Mouse (Mus musculus) adrenal gland, postnatal 14 days (tissue): ENCODE data around the gene Kctd20. TPM values are rescaled to one million over a fixed set of nuclear protein-coding genes. Genes with fewer than 3 reads are reported as not detected.
A peak's percentile ranks its signal among the peaks of the same experiment; 100 is the strongest.
"Not testable (repeated sequence)": the region's sequence is repeated elsewhere in the genome, so short reads cannot be mapped to it uniquely, and the experiment has no call there.

Source experiments
- DNase-seq: peaks from one replicate; pipeline ENCODE4 v3.0.0; 2021; ENCODE audit warnings: mixed read lengths
- total RNA-seq: library from RNA; stranded (reverse); gene quantifications from 2 replicates; pipeline ENCODE4 v1.2.3, GENCODE M21; 2021

Kctd20 gene
- total RNA-seq, 1 experiment from 2014 or later = 71.6 TPM

DNA sequence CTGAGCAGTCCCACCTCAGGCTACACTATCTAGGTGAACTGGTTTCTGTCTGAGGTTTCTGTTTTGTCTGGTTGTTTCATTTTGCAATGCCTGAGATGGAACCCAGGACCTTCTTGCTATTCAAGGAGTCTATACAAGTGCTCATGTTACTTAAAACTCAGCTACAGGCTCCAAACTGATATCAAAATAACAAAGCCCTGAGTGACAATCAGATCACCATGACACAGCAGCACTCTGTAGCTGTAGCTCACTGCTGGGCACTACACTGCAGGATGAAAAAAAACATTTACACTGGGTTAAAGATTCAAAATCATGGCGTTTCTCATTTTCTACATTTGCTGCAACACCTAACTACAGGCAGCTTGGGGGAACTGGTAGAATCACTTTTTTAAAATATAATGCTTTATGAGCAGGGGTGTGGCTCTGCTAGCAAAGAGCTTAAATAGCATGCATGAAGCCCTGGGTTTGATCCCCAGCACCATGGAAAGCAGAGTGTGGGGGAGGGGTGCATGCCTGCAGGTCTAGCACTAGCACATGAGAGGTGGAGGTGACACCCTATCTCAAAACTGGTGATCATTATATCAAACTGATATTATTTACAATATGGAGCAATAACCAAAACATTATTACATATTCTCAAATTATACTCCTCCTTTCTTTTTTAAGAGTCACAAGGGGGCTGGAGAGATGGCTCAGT is 33.1 kb downstream of the Kctd20 start:
- DNase-seq = no peak

DNA sequence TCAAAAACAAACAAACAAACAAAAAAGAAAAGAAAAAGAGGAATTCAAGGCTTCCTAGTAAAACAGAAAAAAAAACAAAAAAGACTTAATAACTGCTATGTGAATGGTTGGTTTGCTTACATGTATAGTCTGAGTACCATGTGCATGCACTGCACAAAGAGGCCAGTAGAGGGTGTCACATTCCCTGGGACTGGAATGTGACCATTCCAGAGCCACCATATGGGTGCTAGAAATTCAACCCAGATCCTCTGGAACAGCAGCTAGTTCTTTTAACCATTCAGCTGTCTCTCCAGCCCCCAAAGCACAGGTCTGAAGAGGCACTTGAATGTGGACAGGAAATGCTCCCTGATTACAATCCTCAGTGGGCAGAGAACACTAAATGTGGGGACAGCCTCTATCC is 35.1 kb downstream of the Kctd20 start:
- peak; percentile 46 for DNase-seq

DNA sequence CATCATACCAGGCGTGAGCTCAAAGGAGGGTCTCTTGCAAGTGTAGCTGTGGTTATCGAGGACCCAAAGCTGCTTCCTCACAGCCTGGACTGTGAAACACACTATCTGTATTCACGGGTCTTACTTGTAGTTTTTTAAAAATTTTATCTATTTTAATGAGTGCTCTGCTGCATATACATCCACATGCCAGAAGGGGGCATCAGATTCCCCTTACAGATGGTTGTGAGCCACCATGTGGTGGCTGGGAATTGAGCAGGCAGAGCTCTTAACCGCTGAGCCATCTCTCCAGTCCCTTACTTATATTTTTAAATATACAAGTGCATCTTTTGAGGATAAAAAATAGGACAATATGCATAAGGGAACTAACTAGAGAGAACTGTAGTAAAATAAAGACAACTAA is 36.0 kb downstream of the Kctd20 start:
- DNase-seq = peak; percentile 59

DNA sequence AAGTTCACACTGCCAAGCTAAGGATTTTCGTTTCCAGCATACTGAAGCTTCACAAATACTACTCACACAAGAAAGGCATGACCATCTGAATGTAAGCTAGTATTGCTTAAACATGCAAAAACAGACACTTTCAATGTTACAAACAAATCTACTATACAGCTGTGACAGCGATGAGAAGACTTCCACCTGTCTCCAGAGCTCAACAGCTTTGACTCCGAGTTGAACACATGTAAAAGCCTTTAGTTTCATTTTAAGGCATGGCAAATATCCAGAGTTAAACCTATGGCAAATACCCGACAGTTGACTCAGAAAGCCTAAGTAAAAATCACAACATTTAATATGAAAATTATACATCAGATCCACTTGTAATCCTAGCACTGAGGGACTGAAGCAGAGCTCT is 36.5 kb downstream of the Kctd20 start:
- no peak for DNase-seq

DNA sequence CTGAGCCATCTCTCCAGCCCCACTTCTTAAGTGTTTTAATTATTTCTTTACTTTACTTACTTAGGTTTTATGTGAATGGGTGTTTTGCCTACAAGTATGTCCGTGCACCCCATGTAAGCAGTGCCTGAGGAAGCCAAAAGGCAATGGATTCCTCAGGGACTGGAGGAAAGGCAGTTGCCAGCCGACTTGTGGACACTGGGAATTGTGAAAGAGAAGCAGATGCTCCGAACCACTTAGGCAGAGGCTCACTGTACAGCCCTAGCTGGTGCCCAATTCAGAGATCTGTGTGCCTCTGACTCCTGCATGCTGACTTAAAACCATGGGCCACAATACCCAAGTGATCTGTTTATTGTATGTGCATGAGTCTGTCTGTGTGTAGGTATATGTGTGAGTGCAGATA is 37.2 kb downstream of the Kctd20 start:
- DNase-seq = no peak

DNA sequence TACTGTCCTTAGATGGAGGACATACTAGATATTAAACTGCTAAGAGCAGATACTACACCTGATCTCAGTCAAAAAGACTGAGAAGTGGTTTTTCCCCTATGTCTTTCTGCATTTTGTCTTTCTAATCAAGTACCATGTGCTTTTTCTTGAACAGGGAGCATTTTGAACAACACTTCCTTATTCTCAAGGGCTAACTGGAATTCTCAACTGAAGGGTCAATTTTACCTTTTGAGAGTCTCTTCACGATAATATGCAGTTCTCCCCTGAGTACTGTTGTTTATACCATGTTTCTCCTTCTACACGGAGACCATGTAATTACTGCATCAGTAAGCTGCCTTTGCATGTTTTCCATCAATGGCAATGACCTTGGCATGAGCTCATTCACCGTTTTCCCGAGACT is 38.3 kb downstream of the Kctd20 start:
- no peak for DNase-seq

DNA sequence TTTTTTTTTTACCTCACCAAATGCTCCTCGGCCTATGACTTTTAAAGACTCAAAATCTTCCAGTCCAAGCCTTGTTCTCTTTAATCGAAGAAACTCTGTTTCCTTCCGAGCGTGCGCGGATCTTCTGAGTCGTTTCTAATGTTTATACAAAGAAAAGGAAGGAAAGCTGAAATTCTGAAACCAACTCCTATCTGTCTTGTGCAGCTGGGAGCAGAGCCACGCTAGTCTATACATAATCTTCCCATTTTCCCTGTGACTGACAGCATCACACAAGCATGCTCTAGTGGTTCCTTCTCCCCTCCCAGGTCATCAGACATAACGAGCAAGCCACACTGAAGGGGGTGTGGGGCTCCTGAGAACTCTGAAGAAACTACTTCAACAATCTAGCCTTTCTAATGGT is 39.5 kb downstream of the Kctd20 start:
- no peak for DNase-seq

DNA sequence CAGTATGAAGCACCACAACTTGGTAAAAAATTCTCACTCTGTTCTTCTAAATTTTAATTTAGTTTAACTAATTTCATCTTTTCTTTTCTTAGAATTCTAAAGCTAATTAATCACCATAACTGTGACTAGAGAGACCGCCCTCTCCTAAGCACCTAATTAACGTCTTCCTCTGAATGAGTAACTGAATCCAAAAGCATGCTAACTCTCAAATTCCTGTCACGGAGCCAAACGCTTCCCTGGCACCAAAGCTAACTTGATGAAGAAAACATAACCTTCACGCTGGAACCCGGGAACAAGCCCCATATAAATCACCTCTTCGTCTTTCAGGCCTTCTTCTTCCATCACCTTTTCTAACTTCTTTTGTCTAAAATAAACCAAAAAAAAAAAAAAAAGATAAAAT is 40.4 kb downstream of the Kctd20 start:
- peak; percentile 46 for DNase-seq

DNA sequence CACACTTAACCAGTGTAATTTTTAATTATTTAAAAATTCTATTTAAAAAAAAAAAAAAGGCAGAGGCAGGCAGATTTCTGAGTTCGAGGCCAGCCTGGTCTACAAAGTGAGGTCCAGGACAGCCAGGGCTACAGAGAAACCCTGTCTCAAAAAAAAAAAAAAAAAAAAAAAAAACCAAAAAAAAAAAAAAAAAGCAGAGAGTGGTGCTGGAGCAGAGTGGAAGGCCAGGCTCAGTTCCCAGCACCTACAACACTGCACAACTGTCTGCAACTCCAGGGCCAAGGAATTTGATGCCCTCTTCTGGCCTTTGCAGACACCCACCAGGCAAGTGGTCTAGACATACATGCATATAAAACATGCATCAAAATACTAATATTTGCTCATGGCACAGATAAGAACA is 41.3 kb downstream of the Kctd20 start:
- not testable (repeated sequence) for DNase-seq

DNA sequence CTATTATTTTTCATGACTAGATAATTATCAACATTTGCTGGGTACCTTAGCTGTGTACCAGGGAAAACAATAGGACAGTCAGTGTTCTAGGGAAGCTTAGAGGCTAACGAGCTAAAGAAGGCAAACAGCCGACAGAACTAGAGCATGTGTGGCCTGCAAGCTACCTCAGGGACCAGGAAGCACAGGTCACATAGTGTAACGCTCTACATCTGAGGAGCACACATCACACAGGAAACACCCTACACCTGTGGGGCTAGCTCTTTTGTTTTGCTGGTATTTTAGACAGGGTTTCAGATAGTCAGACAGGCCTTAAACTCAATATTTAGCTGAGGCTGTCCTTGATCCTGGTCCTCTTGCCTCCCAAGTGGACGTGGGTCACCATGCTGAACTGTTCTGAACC is 42.9 kb downstream of the Kctd20 start:
- DNase-seq = no peak

DNA sequence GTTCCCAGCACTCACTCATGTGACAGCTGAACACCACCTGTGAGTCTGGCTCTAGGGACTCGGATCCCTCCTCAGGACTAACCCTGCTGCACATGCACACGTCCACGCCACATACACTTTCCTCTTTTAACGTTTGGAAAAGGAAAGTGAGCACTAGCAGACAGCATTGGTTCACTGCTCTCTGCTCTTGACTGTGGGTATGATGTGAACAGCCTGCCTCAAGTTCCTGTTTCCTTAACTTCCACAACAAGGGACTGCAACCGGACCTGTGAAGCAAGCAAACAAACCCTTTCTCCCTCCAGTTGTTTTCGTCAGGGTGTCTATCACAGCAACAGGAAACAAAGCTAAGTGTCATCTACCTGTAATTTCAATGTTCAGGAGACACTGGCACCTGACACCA is 48.7 kb downstream of the Kctd20 start:
- DNase-seq = no peak

DNA sequence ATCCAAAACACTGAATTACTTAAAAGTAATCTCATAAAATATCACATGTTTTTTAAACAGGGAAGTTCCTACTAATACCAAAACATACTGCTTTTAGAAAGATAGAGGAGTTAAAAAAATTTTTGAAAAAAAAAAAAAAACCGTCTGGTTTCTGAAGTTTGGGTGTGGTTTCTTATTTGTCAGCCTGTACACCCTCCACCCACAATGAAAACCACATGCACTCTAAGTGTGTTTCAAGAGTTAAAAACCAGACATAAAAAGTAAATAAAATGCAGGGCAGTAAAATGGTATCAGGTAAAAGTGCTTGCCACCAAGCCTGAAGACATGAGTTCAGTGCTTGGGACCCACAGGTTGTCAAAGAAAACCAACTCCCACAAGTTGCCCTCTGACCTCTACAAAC is 52.0 kb downstream of the Kctd20 start:
- DNase-seq = no peak

DNA sequence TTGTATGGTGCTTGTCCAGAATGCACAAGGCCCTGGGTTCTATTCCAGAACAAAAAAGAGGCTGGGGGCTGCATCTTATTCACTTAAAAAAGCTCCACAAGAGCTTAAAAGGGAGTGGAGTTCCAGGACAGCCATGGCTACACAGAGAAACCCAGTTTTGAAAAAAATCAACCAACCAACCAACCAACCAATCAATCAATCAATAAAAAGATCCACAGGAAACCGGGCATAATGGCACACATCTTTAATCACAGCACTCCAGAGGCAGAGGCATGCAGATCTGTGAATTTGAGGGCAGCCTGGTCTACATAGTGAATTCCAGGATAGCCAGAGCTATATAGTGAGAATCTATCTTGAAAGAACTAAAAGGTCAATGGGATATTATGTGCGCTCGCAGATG is 53.3 kb downstream of the Kctd20 start:
- no peak for DNase-seq

DNA sequence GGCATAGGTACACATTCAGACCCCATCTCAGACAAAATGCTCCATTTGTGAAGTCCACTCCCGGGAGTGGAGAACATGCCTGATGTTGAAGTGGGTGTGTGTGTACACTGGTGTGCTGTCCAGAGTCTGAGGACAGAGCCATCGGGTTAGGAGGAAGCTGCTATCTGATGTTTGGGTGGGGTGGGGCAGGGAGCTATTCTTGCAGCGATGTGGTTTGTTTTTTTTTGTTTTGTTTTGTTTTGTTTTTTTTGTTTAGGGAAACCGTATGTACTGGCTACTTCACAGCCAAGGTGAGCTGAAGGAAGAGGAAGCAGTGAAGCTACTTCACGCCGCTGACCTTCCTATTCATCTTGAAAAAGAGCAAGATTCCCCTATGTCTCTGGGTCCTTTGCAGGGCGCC is 55.1 kb downstream of the Kctd20 start:
- peak; percentile 21 for DNase-seq

DNA sequence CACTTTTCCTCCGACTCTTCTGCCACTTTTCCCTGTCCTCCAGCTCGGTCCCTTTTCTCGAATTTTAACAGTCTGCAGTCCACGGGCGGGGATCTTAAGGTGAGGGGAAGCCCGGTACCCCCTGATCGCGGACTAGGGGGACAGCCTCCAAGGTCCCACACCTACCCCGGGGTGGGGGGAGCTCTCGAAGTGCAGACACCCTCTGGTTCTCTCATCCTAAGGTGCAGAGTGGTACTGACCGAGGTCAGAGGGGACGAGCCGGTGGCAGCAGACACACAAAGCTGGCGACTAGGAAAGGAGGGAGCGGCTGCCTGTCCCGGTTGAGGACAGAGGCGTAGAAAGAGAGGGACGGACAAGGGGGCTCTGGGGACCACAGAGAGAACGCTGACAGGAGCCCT is 55.5 kb downstream of the Kctd20 start:
- DNase-seq = no peak

DNA sequence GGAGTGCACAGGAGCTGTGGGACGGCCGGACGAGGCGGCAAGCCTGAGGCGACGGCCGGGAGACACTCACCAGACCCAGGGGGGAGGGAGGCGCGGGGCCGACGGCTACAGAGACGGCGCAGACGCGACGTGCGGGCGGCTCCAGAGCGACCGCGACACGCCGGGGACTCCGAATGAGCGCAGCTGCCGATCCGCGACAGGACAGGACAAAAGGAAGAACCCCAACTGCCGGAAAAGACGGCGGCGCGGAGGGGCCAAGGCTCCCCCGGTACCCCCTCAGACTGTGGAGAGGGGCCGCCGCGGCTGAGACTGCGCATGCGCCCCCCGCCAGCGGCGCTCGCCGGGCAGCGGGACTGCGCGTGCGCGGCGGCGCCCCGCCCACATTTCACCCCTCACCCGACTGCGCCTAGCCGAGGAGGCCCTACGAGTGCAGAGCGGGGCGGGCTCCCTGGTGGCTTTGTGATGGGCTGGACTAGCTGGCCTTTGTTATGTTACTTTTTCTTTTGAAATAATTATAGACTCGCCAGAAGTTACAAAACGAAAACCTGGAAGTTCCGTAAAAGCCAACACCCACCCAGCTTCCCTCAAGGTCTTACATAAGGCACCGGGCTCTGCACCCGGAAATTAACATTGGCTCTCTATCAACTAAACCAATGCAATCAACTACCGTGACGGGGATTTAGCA is 56.0 kb downstream of the Kctd20 start, which contains the start of gene Stk38:
Gene Stk38, minus strand, starts transcription at position 355 of the 685 bp plus-strand sequence.
- peak; percentile 96 for DNase-seq

DNA sequence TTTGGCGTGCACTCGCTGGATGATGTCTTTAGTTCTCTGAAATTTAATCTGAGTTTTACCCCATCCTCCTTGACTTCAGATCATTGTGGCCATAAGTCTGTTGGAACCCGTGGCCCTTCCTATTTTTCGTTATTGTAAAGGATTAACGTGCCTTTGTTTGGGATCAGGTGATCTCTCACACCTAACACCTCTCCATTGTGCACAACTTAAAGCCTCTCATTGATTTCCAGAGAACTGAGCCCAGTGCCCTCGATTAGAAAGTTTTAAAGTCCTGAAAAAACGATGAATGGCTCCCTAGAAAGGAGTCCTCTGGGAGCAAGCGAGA is 56.5 kb downstream of the Kctd20 start:
- no peak for DNase-seq

DNA sequence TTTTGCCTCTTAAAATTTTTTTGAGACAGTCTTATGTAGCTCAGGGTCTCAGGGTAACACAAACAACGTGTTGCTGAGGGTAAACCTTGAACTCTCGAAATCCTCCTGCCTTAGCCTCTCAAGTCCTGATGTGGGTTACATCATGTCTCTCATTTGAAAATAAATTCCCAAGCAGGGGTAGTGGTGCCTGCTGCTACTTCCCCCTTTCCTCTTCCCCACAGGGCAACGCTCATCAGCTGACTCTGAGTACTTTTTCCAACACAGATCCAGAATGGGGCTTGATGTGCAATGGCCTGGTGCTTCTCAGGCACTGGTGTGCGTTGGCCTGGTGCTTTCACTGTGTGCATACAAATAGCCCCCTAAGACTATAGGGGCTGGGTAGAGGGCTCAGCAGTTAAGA is 57.4 kb downstream of the Kctd20 start:
- no peak for DNase-seq

DNA sequence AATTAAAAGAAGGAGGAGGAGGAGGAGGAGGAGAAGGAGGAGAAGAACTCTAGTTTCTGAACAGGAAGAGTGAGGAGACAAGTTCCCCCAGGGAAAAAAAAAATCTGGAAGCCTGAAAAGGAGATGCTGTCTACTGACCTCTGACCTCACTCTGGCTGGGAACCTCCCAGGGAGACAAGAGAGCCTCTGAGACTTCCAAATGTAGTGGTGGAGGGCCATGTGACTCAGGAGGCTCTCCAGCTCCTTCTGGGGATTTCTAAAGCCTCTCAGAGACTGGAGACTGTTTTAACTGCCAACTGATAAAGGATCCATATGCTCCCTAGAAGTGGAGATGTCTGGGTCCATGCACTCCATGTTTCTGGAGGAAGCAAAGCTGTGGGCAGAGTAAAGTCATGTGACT is 62.5 kb downstream of the Kctd20 start:
- no peak for DNase-seq

DNA sequence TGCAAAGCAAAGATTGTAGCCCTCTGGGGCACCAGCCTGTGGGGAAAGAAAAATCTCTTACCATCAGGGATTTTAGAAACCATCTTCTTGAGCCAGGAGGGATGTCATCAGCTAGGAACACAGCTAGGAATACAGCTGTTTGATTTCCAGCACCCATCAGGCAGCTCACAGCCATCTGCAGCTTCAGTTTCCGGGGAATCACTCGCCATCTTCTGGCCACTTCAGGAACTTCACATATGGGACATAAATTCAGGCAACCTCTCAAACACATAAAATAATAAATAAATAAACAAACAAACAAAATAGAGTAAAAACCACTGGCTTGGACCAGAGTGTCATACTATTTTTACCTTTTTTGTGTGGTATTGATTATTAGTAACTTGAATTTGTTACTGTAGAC is 63.9 kb downstream of the Kctd20 start:
- DNase-seq = peak; percentile 62

DNA sequence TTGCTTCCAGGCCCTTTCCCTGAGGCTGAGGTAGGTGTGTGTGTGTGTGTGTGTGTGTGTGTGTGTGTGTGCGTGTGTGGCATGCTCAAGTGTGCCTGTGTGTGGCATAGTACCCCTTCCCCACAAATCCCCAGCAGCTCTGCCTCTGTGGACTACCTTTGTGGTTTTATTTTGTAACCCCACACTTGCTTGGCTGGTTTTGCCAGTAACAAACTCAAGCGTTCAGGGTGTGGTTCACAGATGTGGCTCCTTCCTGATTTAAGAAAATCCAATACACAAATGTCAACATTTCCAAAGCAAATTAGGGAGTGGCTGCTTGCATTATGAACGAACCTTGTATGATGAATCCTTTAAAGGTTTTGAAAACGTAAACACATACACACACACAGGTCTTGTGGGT is 65.0 kb downstream of the Kctd20 start:
- DNase-seq = no peak

DNA sequence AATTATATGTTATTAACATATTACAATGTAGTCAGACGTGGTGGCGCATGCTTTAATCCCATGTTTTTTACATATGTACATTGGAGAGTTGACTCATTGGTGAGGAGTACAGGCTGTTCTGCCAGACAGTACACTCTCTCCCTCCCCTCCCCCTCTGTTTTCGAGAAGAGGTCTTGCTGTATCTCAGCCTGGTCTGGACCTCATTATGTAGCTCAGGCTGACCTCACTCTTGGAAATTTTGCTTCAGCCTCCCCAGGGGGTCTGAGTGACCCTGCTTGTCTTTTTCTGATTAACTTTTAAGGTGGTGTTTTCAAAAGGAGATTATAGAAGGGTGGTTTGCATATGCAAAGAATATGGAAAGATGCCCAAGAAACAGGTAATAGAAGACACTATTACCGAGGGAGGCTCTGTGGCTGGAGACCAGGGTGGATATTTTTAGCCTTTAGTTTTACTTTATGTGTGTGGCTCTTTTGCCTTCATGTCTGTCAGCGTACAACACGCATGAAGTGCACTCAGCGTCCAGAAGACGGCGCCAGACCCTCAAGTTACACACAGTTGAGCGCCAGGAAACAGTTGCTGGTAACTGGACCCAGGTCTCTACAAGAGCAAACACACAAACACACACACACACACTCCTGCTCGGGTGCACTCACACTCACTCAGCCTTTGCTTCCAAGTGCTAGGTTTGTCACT is 66.7 kb downstream of the Kctd20 start:
- DNase-seq = peak; percentile 35
